Mouse (Mus musculus) brain, adult 2 months (tissue): ENCODE results near the gene Tfrc.
A peak's percentile ranks its signal among the peaks of the same experiment; 100 is the strongest.
"Not testable (repeated sequence)": the region's sequence is repeated elsewhere in the genome, so short reads cannot be mapped to it uniquely, and the experiment has no call there.

Experiments
- DNase-seq: peaks from one replicate; pipeline ENCODE4 v3.0.0; 2011; ENCODE audit warnings: low read depth, low spot score

The Tfrc gene

GRCm38 (mm10) chr16:32612052-32612451, 3.3 kb downstream of the Tfrc start:
- DNase-seq = no peak

GRCm38 (mm10) chr16:32613269-32613834, 4.6 kb downstream of the Tfrc start:
- DNase-seq = no peak

GRCm38 (mm10) chr16:32614047-32614446, 5.3 kb downstream of the Tfrc start:
- no peak for DNase-seq

GRCm38 (mm10) chr16:32618946-32619345, 10.2 kb downstream of the Tfrc start:
- DNase-seq = no peak

- no peak for DNase-seq
Observed at GRCm38 (mm10) chr16:32628140-32628539, 19.4 kb downstream of the Tfrc start.

- no peak for DNase-seq
Observed at GRCm38 (mm10) chr16:32632328-32632824, 23.7 kb downstream of the Tfrc start.

- no peak for DNase-seq
Observed at GRCm38 (mm10) chr16:32633486-32634012, 24.8 kb downstream of the Tfrc start.

GRCm38 (mm10) chr16:32634183-32634582, 25.5 kb downstream of the Tfrc start:
- DNase-seq = no peak

GRCm38 (mm10) chr16:32635314-32635713, 26.6 kb downstream of the Tfrc start:
- DNase-seq = no peak

GRCm38 (mm10) chr16:32636331-32636730, 27.6 kb downstream of the Tfrc start:
- DNase-seq = no peak

- DNase-seq = no peak
Observed at GRCm38 (mm10) chr16:32636871-32637521, 28.3 kb downstream of the Tfrc start.

- peak; percentile 86 for DNase-seq
Observed at GRCm38 (mm10) chr16:32638476-32638875, 29.8 kb downstream of the Tfrc start.

GRCm38 (mm10) chr16:32640096-32640495, 31.4 kb downstream of the Tfrc start:
- no peak for DNase-seq

- not testable (repeated sequence) for DNase-seq
Observed at GRCm38 (mm10) chr16:32640683-32641082, 32.0 kb downstream of the Tfrc start.

- no peak for DNase-seq
Observed at GRCm38 (mm10) chr16:32641440-32642219, 32.9 kb downstream of the Tfrc start.

GRCm38 (mm10) chr16:32642280-32642679, 33.6 kb downstream of the Tfrc start:
- peak; percentile 55 for DNase-seq

- DNase-seq = peak; percentile 95
Observed at GRCm38 (mm10) chr16:32643661-32644061, 34.9 kb downstream of the Tfrc start, which contains the start of gene Tnk2. TSS of gene Tnk2 (plus strand) at chr16:32643874.

GRCm38 (mm10) chr16:32644069-32644800, 35.5 kb downstream of the Tfrc start:
- DNase-seq = peak; percentile 75

- DNase-seq = no peak
Observed at GRCm38 (mm10) chr16:32644801-32645170, 36.1 kb downstream of the Tfrc start.

- DNase-seq = peak; percentile 94
Observed at GRCm38 (mm10) chr16:32645361-32645914, 36.7 kb downstream of the Tfrc start.

GRCm38 (mm10) chr16:32646014-32646413, 37.3 kb downstream of the Tfrc start:
- DNase-seq = no peak
